Mouse (Mus musculus) spleen, adult 2 months (tissue): ENCODE measurements around the gene Vwf. TPM values are rescaled to one million over a fixed set of nuclear protein-coding genes. Genes with fewer than 3 reads are reported as not detected.

ENCODE experiments used
- DNase-seq, 2 experiments: peaks; one replicate each; pipeline versions ENCODE4 v3.0.0 to v3.0.0-alpha.2; 2012 to 2021; ENCODE audit warnings: low spot score in 2 of 2, low read depth in 1 of 2
- H3K27ac ChIP-seq: fragments of 200-500 bp; 2 replicates; pipeline ENCODE4 v1.5.1; 2012; ENCODE audit warnings: low read length, inconsistent platforms; ENCODE audit not compliant: insufficient read depth
- H3K27me3 ChIP-seq: fragments of 200-500 bp; 2 replicates; pipeline ENCODE4 v1.6.1; 2012; ENCODE audit warnings: mild to moderate bottlenecking, moderate library complexity, low read length, inconsistent platforms; ENCODE audit not compliant: control insufficient read depth, insufficient read depth
- H3K36me3 ChIP-seq: fragments of 200-500 bp; 2 replicates; pipeline ENCODE4 v1.6.1; 2012; ENCODE audit warnings: mild to moderate bottlenecking, low read length, inconsistent platforms; ENCODE audit not compliant: control insufficient read depth, insufficient read depth
- H3K4me1 ChIP-seq: fragments of 200-500 bp; 2 replicates; pipeline ENCODE4 v1.6.1; 2011; ENCODE audit warnings: inconsistent platforms; ENCODE audit not compliant: control insufficient read depth, insufficient read depth, insufficient read length
- H3K4me3 ChIP-seq: fragments of 200-500 bp; 2 replicates; pipeline ENCODE4 v1.5.1; 2011; ENCODE audit warnings: mild to moderate bottlenecking, inconsistent platforms; ENCODE audit not compliant: insufficient read depth, insufficient read length; ENCODE audit errors: extremely low read depth
- CTCF ChIP-seq: fragments of 200-500 bp; IDR thresholded peaks from 2 replicates; pipeline ENCODE4 v1.5.1; 2011; ENCODE audit warnings: mild to moderate bottlenecking, inconsistent platforms; ENCODE audit not compliant: insufficient read depth, insufficient read length, insufficient replicate concordance; ENCODE audit errors: extremely low read depth
- POLR2A ChIP-seq: fragments of 200-500 bp; IDR thresholded peaks from 2 replicates; pipeline ENCODE4 v1.6.1; 2011; ENCODE audit warnings: low read depth, low read length, inconsistent platforms
- WGBS: fragments of 180-500 bp; shearing (Covaris S2); methylation state at CpG from one replicate; pipeline ENCODE4 v1.1.7; 2018; 5-methylcytosine and 5-hydroxymethylcytosine counted together
- polyA plus RNA-seq: library from polyadenylated mRNA; depleted of rRNA; stranded (reverse); fragments of >200 nt; gene quantifications from 2 replicates; pipeline ENCODE4 v1.2.3, GENCODE M21; 2012

Vwf gene
- polyA plus RNA-seq, 1 experiment = 42.9 TPM

DNA sequence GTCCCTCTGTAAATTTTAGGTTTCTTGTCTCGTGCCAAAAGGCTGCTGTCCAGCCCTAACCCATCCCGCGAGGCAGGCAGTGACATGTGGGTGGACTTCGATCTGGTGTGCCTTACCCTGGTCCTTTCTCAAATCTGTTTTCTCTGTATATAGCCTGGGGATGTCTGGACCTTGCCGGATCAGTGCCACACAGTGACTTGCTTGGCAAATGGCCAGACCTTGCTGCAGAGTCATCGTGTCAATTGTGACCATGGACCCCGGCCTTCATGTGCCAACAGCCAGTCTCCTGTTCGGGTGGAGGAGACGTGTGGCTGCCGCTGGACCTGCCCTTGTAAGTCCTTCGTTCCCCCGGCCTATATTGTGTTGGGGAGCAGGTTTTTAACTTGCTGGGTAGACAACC is 102.4 kb downstream of the Vwf start:
- DNase-seq = no peak

DNA sequence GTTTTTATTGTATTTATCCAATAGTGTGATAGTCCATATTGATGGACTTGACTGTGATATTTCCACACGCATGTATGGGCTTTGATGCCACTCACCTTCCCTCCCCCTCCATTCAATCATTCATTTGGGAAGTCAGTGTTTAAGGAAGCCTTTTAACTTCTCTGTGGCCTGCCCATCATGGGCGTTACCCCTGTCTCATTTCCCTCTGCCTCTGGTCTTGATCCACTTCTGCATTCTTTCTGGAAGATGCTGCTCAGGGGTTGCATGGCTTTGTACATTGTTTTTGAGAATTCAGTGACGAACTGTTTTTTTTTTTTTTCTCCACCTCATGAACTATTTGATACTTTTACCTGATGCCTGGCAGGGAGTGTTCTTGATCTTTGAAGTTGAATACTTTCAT is 104.8 kb downstream of the Vwf start:
- Histone ChIP-seq H3K27me3 (no peaks in the 10 kb centered on the region; the same call in 1 of the 2 replicates), H3K4me1 (no peaks in the 10 kb centered on the region), H3K27ac (no peak overlapping the region), H3K36me3 (no peaks in the 10 kb centered on the region), H3K4me3 (no peak overlapping the region)
- DNase-seq = no peak
- TF ChIP-seq POLR2A (no peak), CTCF (no peak)
- WGBS = 60% methylated on average over 3 of the region's 3 CpGs

More for the DNA sequence above, 102.4 kb downstream of the Vwf start:
- Histone ChIP-seq H3K36me3 (no peaks in the 10 kb centered on the region), H3K4me3 (no peak overlapping the region), H3K27ac (no peak overlapping the region), H3K4me1 (no peaks in the 10 kb centered on the region), H3K27me3 (no peaks in the 10 kb centered on the region)
- WGBS = 78% methylated on average over 12 of the region's 12 CpGs
- TF ChIP-seq POLR2A (no peak), CTCF (no peak)

DNA sequence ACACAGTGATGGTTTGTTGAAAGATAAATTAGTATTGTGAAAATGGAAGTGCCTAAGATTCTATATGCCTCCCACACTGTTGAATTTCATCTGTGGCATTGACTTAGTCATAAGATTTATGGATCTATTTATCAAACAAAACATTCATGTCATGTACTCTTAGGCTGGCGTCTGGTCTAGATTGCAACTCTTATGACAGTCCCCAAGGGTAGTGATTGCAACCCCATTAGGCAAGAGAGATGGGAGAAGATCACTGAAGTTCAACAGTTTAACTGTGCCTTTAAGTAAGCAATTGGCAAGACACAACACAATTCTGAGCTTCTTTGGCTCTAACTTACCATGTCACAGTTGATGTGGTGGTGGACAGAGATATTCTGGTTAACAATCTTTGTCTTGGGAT is 106.8 kb downstream of the Vwf start:
- TF ChIP-seq POLR2A = no peak
- TF ChIP-seq CTCF = no peak
- no peak for DNase-seq
- Histone ChIP-seq H3K4me3 (no peak overlapping the region), H3K27ac (no peak overlapping the region), H3K27me3 (no peaks in the 10 kb centered on the region; the same call in 1 of the 2 replicates), H3K36me3 (no peaks in the 10 kb centered on the region), H3K4me1 (no peaks in the 10 kb centered on the region)
- 70% methylated on average over 1 of the region's 1 CpGs for whole genome bisulfite sequencing

DNA sequence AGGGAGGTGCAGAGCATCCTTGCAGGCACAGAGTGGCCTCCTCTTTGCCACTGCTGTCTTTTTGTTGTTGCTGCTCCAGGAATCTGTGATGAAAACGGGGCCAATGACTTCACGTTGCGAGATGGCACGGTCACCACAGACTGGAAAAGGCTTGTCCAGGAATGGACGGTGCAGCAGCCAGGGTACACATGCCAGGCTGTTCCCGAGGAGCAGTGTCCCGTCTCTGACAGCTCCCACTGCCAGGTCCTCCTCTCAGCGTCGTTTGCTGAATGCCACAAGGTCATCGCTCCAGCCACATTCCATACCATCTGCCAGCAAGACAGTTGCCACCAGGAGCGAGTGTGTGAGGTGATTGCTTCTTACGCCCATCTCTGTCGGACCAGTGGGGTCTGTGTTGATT is 110.3 kb downstream of the Vwf start:
- Histone ChIP-seq H3K27ac (no peak overlapping the region), H3K27me3 (no peaks in the 10 kb centered on the region; the same call in 1 of the 2 replicates), H3K4me3 (no peak overlapping the region), H3K36me3 (no peaks in the 10 kb centered on the region), H3K4me1 (no peaks in the 10 kb centered on the region)
- WGBS = 92% methylated on average over 13 of the region's 13 CpGs
- no peak for DNase-seq
- TF ChIP-seq CTCF (no peak), POLR2A (no peak)

DNA sequence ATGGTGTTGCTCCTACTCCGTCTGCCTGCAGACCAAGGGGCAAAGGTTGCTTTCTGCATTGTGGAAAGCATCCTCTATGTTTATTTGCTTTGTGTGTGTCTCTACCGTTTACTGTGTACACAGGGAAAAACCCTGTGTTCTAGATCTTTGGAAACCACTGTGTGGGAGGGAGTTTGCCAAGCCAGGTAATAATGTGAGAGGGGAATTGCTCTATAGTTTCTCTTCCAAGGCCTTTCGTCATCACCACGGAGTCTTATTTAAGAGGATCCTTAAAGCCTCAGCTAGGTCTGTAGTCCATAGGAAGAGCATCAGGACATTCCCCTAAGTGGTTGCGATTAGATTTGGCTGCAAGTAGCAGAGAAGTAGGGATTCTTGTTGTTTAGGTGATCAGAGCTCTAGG is 111.4 kb downstream of the Vwf start:
- Histone ChIP-seq H3K27me3 (no peaks in the 10 kb centered on the region; the same call in 1 of the 2 replicates), H3K4me3 (no peak overlapping the region), H3K36me3 (no peaks in the 10 kb centered on the region), H3K27ac (no peak overlapping the region), H3K4me1 (no peaks in the 10 kb centered on the region)
- no peak for DNase-seq
- TF ChIP-seq POLR2A = no peak
- TF ChIP-seq CTCF = no peak
- 86% methylated on average over 5 of the region's 5 CpGs for WGBS

DNA sequence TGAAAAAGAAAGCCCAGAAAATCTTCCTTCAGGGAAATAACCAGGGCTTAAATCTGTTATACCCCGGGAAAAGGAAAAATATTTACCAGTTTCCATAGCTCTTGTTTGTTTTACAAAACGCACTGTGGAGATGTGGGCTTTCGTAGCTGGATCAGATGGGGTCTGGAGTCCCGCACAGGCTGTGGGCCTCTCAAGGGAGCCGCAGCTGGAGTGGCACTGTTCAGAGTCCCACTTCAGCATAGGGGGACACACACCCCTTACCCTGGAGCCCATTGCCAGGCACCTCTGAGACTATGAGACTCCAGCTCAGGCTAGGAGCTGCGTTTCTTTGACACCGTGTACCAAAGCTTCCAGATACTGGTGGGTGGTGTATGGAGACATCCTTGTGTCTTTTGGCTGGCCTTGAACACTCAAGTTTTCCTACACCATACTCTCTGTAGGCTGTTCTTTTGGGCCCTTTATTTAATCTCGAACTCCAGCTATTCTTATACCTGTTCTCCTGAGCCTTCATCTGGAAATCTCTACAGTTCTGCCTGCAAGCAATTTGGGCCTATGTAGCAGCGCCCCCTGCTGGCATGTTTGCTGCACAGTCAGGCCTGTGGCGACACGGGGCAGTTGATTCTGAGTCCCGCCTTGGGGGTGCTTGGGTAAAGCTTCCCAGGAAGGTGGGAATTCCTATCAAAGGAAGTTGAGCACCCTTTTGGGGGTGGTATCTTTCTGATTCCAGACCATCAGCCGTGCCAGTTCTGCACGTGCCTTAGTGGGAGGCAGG is 114.7 kb downstream of the Vwf start:
- H3K36me3 ChIP-seq = no peaks in the 10 kb centered on the region
- no peaks in the 10 kb centered on the region for H3K27me3 ChIP-seq
- DNase-seq = peak in 1 of 2 experiments; percentile 31
- no peak overlapping the region for H3K4me3 ChIP-seq
- H3K4me1 ChIP-seq = no peaks in the 10 kb centered on the region
- H3K27ac ChIP-seq = no peak overlapping the region
- 53% methylated on average over 14 of the region's 14 CpGs for WGBS
- TF ChIP-seq POLR2A (no peak), CTCF (peak; percentile 79; the same call in 1 of the 2 replicates)

DNA sequence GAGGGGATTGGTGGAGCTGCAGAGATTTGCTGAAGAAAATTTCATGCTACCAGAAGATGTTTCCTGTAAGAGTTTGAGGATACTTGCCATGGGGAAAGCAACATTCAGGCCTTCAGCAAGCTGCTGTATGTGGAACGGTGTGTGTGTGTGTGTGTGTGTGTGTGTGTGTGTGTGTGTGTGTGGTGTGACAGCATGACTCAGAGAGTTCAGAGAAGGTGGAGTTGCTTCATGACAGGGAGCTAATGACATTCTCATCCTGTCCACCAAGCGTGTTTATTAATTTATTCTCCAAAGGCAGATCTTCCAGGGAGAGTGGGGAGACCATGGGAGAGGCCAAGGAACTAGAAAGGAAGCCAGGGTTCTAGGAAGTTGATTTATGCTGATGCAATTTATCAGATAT is 117.3 kb downstream of the Vwf start:
- H3K4me3 ChIP-seq = no peak overlapping the region
- no peaks in the 10 kb centered on the region for H3K4me1 ChIP-seq
- H3K27ac ChIP-seq = no peak overlapping the region
- no peak for DNase-seq
- no peak for TF ChIP-seq POLR2A
- TF ChIP-seq CTCF = no peak
- 69% methylated on average over 2 of the region's 2 CpGs for WGBS
- H3K36me3 ChIP-seq = no peaks in the 10 kb centered on the region
- no peaks in the 10 kb centered on the region for H3K27me3 ChIP-seq
